Mouse (Mus musculus) lung, embryonic 16.5 days (tissue): ENCODE data around the gene Accs. TPM values are rescaled to one million over a fixed set of nuclear protein-coding genes. Genes with fewer than 3 reads are reported as not detected.
A peak's percentile ranks its signal among the peaks of the same experiment; 100 is the strongest.

Experiments
- ATAC-seq: fragments of 200-750 bp; cut with Nextera tagmentation; 2 replicates; pipeline ENCODE4 v1.8.0; 2017; ENCODE audit warnings: low read depth, mild to moderate bottlenecking, moderate library complexity
- H3K27ac ChIP-seq: fragments of 300-500 bp; sonication (generic); 2 replicates; pipeline ENCODE4 v1.5.1; 2014; ENCODE audit warnings: mild to moderate bottlenecking, control low read depth, low read length
- H3K27me3 ChIP-seq: fragments of 300-500 bp; sonication (generic); 2 replicates; pipeline ENCODE4 v1.6.1; 2014; ENCODE audit warnings: low read depth, low read length, mixed read lengths; ENCODE audit not compliant: control insufficient read depth, insufficient read depth
- H3K36me3 ChIP-seq: fragments of 300-500 bp; sonication (generic); 2 replicates; pipeline ENCODE4 v1.6.1; 2014; ENCODE audit warnings: low read length; ENCODE audit not compliant: control insufficient read depth, insufficient read depth
- H3K4me1 ChIP-seq: fragments of 300-500 bp; sonication (generic); replicated peaks from 2 replicates; pipeline ENCODE4 v1.6.1; 2014; ENCODE audit warnings: low read length, mixed read lengths; ENCODE audit not compliant: control insufficient read depth, insufficient read depth
- H3K4me2 ChIP-seq: fragments of 300-500 bp; sonication (generic); 2 replicates; pipeline ENCODE4 v1.6.1; 2014; ENCODE audit warnings: low read depth, low read length, control low read depth
- H3K4me3 ChIP-seq: fragments of 300-500 bp; sonication (generic); 2 replicates; pipeline ENCODE4 v1.5.1; 2014; ENCODE audit warnings: mild to moderate bottlenecking, low read length, control low read depth
- H3K9ac ChIP-seq: fragments of 300-500 bp; sonication (generic); 2 replicates; pipeline ENCODE4 v1.6.1; 2014; ENCODE audit warnings: low read length, control low read depth
- H3K9me3 ChIP-seq: fragments of 300-500 bp; sonication (generic); 2 replicates; pipeline ENCODE4 v1.6.1; 2016; ENCODE audit warnings: low read length; ENCODE audit not compliant: control insufficient read depth
- WGBS: fragments of 180-500 bp; shearing (Covaris S2); extraction: QIAGEN DNeasy Blood & Tissue Kit; methylation state at CpG from one replicate; pipeline ENCODE4 v1.1.7; 2014; 5-methylcytosine and 5-hydroxymethylcytosine counted together
- polyA plus RNA-seq: library from polyadenylated mRNA; unstranded; fragments of >200 nt; fragmentation: Nextera tagmentation; extraction: Ambion mirVana; gene quantifications from 2 replicates; pipeline ENCODE4 v1.2.1, GENCODE M21; 2015

The Accs gene
- polyA plus RNA-seq, 1 experiment from 2014 or later, result 9.3 TPM

- Histone ChIP-seq H3K27me3 (no peaks in the 10 kb centered on the region), H3K4me3 (no peak overlapping the region), H3K9me3 (no peaks in the 10 kb centered on the region), H3K36me3 (no peaks in the 10 kb centered on the region), H3K4me1 (peaks cover 17% of the 10 kb centered on the region), H3K9ac (no peak overlapping the region), H3K27ac (no peak overlapping the region), H3K4me2 (no peak overlapping the region)
- WGBS, result 83% methylated on average over 9 of the region's 9 CpGs
- no peak for ATAC-seq
Measured at GRCm38 (mm10) chr2:93881640-93882367, 32.1 kb upstream of the Accs start.

GRCm38 (mm10) chr2:93880981-93881380, 31.2 kb upstream of the Accs start:
- Histone ChIP-seq H3K4me3 (no peak overlapping the region), H3K27me3 (no peaks in the 10 kb centered on the region), H3K4me2 (no peak overlapping the region), H3K9ac (no peak overlapping the region), H3K36me3 (no peaks in the 10 kb centered on the region), H3K4me1 (peaks cover 18% of the 10 kb centered on the region; the same call in 1 of the 2 replicates), H3K27ac (no peak overlapping the region), H3K9me3 (no peaks in the 10 kb centered on the region)
- WGBS, result 33% methylated on average over 3 of the region's 3 CpGs
- ATAC-seq, result no peak

- Histone ChIP-seq H3K27ac (no peak overlapping the region), H3K9ac (no peak overlapping the region), H3K27me3 (no peaks in the 10 kb centered on the region), H3K36me3 (no peaks in the 10 kb centered on the region), H3K9me3 (no peaks in the 10 kb centered on the region), H3K4me2 (no peak overlapping the region), H3K4me3 (no peak overlapping the region), H3K4me1 (peaks cover 14% of the 10 kb centered on the region; the same call in 1 of the 2 replicates)
- no peak for ATAC-seq
- WGBS, result 47% methylated on average over 8 of the region's 8 CpGs
Measured at GRCm38 (mm10) chr2:93880450-93880849, 30.7 kb upstream of the Accs start.

- Histone ChIP-seq H3K4me2 (no peak overlapping the region), H3K27ac (peak overlapping the region; percentile 36; the same call in 1 of the 2 replicates), H3K9me3 (no peaks in the 10 kb centered on the region), H3K4me3 (no peak overlapping the region), H3K36me3 (no peaks in the 10 kb centered on the region), H3K27me3 (no peaks in the 10 kb centered on the region), H3K9ac (no peak overlapping the region), H3K4me1 (peaks cover 26% of the 10 kb centered on the region)
- peak; percentile 32; the same call in 1 of the 2 replicates for ATAC-seq
- 29% methylated on average over 5 of the region's 5 CpGs for WGBS
Measured at GRCm38 (mm10) chr2:93877005-93877404, 27.3 kb upstream of the Accs start.

- Histone ChIP-seq H3K4me3 (no peak overlapping the region), H3K4me1 (peaks cover 15% of the 10 kb centered on the region), H3K9me3 (no peaks in the 10 kb centered on the region), H3K36me3 (no peaks in the 10 kb centered on the region), H3K9ac (no peak overlapping the region), H3K27ac (peak overlapping the region; percentile 19), H3K27me3 (no peaks in the 10 kb centered on the region), H3K4me2 (no peak overlapping the region)
- 91% methylated on average over 3 of the region's 3 CpGs for WGBS
- ATAC-seq, result no peak
Measured at GRCm38 (mm10) chr2:93874606-93875005, 24.9 kb upstream of the Accs start.

- Histone ChIP-seq H3K4me1 (peaks cover 15% of the 10 kb centered on the region), H3K27ac (peak overlapping the region; percentile 19), H3K4me3 (no peak overlapping the region), H3K9me3 (no peaks in the 10 kb centered on the region), H3K4me2 (no peak overlapping the region), H3K36me3 (no peaks in the 10 kb centered on the region), H3K27me3 (no peaks in the 10 kb centered on the region), H3K9ac (no peak overlapping the region)
- 27% methylated on average over 2 of the region's 2 CpGs for WGBS
- no peak for ATAC-seq
Measured at GRCm38 (mm10) chr2:93874227-93874514, 24.4 kb upstream of the Accs start.

- Histone ChIP-seq H3K4me2 (no peak overlapping the region), H3K36me3 (no peaks in the 10 kb centered on the region), H3K9me3 (no peaks in the 10 kb centered on the region), H3K4me1 (peaks cover 15% of the 10 kb centered on the region), H3K27ac (peak overlapping the region; percentile 67), H3K4me3 (no peak overlapping the region), H3K27me3 (no peaks in the 10 kb centered on the region), H3K9ac (0 out of 2 replicates have a peak overlapping the region, but pooled peaks have one; percentile 26)
- 10% methylated on average over 12 of the region's 12 CpGs for WGBS
- ATAC-seq, result peak; percentile 73
Measured at GRCm38 (mm10) chr2:93873449-93874226, 23.9 kb upstream of the Accs start.

GRCm38 (mm10) chr2:93872257-93872656, 22.5 kb upstream of the Accs start:
- Histone ChIP-seq H3K36me3 (no peaks in the 10 kb centered on the region), H3K4me3 (no peak overlapping the region), H3K9ac (no peak overlapping the region), H3K27me3 (no peaks in the 10 kb centered on the region), H3K9me3 (no peaks in the 10 kb centered on the region), H3K4me1 (peaks cover 15% of the 10 kb centered on the region), H3K4me2 (no peak overlapping the region), H3K27ac (no peak overlapping the region)
- WGBS, result 82% methylated on average over 7 of the region's 7 CpGs
- ATAC-seq, result no peak

GRCm38 (mm10) chr2:93871411-93871925, 21.7 kb upstream of the Accs start:
- H3K27me3 ChIP-seq, result no peaks in the 10 kb centered on the region
- H3K4me1 ChIP-seq, result peaks cover 12% of the 10 kb centered on the region
- 89% methylated on average over 4 of the region's 4 CpGs for WGBS
- no peak overlapping the region for H3K4me2 ChIP-seq
- no peak overlapping the region for H3K9ac ChIP-seq
- no peak overlapping the region for H3K27ac ChIP-seq
- H3K9me3 ChIP-seq, result no peaks in the 10 kb centered on the region
- no peaks in the 10 kb centered on the region for H3K36me3 ChIP-seq
- H3K4me3 ChIP-seq, result no peak overlapping the region
- no peak for ATAC-seq
